Mouse (Mus musculus) urinary bladder, adult 2 months (tissue): ENCODE measurements around the gene Prss42. TPM values are rescaled to one million over a fixed set of nuclear protein-coding genes. Genes with fewer than 3 reads are reported as not detected.
A peak's percentile ranks its signal among the peaks of the same experiment; 100 is the strongest.

Source experiments
- DNase-seq: peaks from one replicate; pipeline ENCODE4 v3.0.0; 2022; ENCODE audit warnings: low spot score
- polyA plus RNA-seq: library from polyadenylated mRNA; depleted of rRNA; stranded (reverse); fragments of >200 nt; gene quantifications from 2 replicates; pipeline ENCODE4 v1.2.3, GENCODE M21; 2012; rRNA removed

Gene Prss42
- polyA plus RNA-seq, result not detected in 2 replicates

GRCm38 (mm10) chr9:110797866-110798265 is at the start of gene Prss42:
Gene Prss42 (plus strand): TSS chr9:110798166.
- DNase-seq, result no peak

GRCm38 (mm10) chr9:110748451-110748850 is 49.5 kb upstream of the Prss42 start:
- DNase-seq, result no peak

- DNase-seq, result no peak
Measured at GRCm38 (mm10) chr9:110750404-110751187, 47.4 kb upstream of the Prss42 start.

GRCm38 (mm10) chr9:110751412-110751811 is 46.6 kb upstream of the Prss42 start:
- DNase-seq, result no peak

GRCm38 (mm10) chr9:110752917-110753435 is 45.0 kb upstream of the Prss42 start:
- no peak for DNase-seq

GRCm38 (mm10) chr9:110753773-110754172 is 44.2 kb upstream of the Prss42 start:
- DNase-seq, result no peak

- DNase-seq, result no peak
Measured at GRCm38 (mm10) chr9:110757816-110758215, 40.1 kb upstream of the Prss42 start.

GRCm38 (mm10) chr9:110758605-110759004 is 39.4 kb upstream of the Prss42 start:
- DNase-seq, result peak; percentile 47

GRCm38 (mm10) chr9:110759265-110759664 is 38.7 kb upstream of the Prss42 start:
- peak; percentile 45 for DNase-seq

- DNase-seq, result no peak
Measured at GRCm38 (mm10) chr9:110760886-110761285, 37.1 kb upstream of the Prss42 start.

- no peak for DNase-seq
Measured at GRCm38 (mm10) chr9:110762763-110763162, 35.2 kb upstream of the Prss42 start.

GRCm38 (mm10) chr9:110763405-110763804 is 34.6 kb upstream of the Prss42 start:
- DNase-seq, result no peak

GRCm38 (mm10) chr9:110772336-110772735 is 25.6 kb upstream of the Prss42 start:
- DNase-seq, result no peak

GRCm38 (mm10) chr9:110774403-110775268 is 23.3 kb upstream of the Prss42 start:
- DNase-seq, result no peak

- DNase-seq, result no peak
Measured at GRCm38 (mm10) chr9:110775269-110776022, 22.5 kb upstream of the Prss42 start.

- DNase-seq, result no peak
Measured at GRCm38 (mm10) chr9:110778100-110778499, 19.9 kb upstream of the Prss42 start.

- DNase-seq, result no peak
Measured at GRCm38 (mm10) chr9:110778559-110778958, 19.4 kb upstream of the Prss42 start.

GRCm38 (mm10) chr9:110779242-110779913 is 18.6 kb upstream of the Prss42 start:
- DNase-seq, result no peak

GRCm38 (mm10) chr9:110781256-110781721 is 16.7 kb upstream of the Prss42 start:
- DNase-seq, result peak; percentile 95

- DNase-seq, result peak; percentile 75
Measured at GRCm38 (mm10) chr9:110781731-110782130, 16.2 kb upstream of the Prss42 start.

GRCm38 (mm10) chr9:110783611-110784010 is 14.4 kb upstream of the Prss42 start:
- no peak for DNase-seq
